Mouse (Mus musculus): ENCODE measurements around the gene Psd.

DNA sequence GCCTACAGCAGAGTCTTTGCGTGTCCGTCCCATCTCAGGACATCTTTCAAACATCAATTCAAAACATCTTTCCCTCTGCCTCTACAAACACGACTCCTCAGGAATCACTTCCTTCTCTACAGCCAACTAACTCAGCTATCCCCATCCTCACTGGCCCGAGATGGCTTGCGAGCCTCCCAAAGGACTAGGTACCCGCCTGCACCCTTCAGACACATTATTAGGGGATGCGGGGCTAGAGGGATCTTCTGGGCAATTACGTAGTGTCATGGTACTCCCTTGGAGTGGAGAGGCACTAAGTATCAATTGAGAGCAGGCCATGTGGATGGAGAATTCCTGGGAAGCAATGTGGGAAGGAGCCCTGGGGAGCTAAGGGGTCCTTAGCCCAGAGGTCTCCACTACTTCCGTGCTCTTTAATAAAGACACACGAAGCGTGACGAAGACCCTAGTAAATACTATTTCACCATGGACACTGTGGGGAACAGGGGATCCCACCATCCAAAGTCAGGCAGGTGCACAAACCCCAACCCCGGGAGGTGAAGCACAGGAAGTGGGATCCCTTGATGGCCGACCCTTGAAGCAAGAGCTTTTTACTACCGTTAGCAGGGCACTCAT, 10.9 kb upstream of the Psd start:
- TF ChIP-seq CTCF (IDR thresholded peaks at IDR 0.05; ENCODE audit: low read depth) (no peak), EP300 (IDR thresholded peaks at IDR 0.05; ENCODE audit: low read depth) (no peak)
